Mouse (Mus musculus): ENCODE data around the gene Rpl5. TPM values are rescaled to one million over a fixed set of nuclear protein-coding genes. Genes with fewer than 3 reads are reported as not detected.

Gene Rpl5
- polyA plus RNA-seq, 1 experiment from 2014 or later = 67.4 TPM

DNA sequence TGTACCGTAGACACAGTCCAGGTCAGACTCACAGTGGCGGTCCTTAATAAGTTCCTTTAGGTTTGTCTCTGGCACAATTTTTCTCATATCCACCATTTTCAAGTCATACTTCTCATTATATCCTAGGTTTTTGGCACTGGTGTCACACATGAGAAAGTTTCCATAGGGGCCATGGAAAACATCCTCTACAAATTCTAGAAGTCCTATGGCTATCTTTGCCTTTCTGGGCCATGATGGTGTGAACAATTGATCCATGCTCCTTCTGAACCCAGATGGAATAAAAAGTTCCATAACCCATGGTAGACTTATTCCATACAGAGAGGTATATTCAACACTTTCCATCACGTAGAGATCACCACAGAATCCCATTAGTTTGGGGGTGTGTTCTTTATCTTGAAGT, 9.4 kb downstream of the Rpl5 start:
- WGBS = 82% methylated on average over 3 of the region's 3 CpGs
- Histone ChIP-seq H3K36me3 (peaks cover 59% of the 10 kb centered on the region), H3K4me2 (no peak overlapping the region), H3K27ac (no peak overlapping the region), H3K4me1 (no peaks in the 10 kb centered on the region), H3K9ac (no peak overlapping the region), H3K9me3 (no peaks in the 10 kb centered on the region), H3K4me3 (no peak overlapping the region), H3K27me3 (no peaks in the 10 kb centered on the region)
- no peak for ATAC-seq (ENCODE audit: insufficient number of reproducible peaks, low FRiP score, low TSS enrichment, low read depth)

DNA sequence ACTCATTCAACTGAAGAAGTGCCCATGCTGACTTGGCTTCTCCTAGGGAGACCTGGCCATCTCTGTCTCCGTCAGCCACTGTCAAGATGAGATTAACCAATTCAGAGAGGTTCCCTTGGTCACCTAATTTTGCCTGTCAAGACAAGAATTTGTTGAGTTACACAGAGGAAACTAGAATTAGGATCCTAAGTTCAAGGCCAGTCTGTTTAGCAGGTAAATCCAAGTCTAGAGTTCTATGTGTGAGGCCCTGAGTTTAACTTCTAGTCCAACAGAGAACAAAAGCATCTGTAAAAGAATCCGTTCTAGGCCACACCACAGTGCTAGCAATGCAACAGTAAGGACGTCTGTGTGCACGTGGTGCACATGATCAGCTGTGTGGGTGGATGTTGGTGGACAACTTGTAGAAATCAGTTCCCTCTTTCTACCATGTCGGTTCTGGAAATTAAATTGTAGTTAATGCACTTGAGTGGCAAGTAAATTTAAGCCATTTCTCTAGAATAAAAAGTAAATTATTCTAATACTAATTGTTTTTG, 9.8 kb downstream of the Rpl5 start:
- H3K27me3 ChIP-seq = no peaks in the 10 kb centered on the region
- no peak for ATAC-seq (ENCODE audit: insufficient number of reproducible peaks, low FRiP score, low TSS enrichment, low read depth)
- H3K27ac ChIP-seq = no peak overlapping the region
- no peak overlapping the region for H3K4me2 ChIP-seq
- H3K9ac ChIP-seq = no peak overlapping the region
- WGBS = 65% methylated on average over 5 of the region's 5 CpGs
- H3K4me1 ChIP-seq = no peaks in the 10 kb centered on the region
- no peak overlapping the region for H3K4me3 ChIP-seq
- H3K36me3 ChIP-seq = peaks cover 54% of the 10 kb centered on the region
- H3K9me3 ChIP-seq = no peaks in the 10 kb centered on the region

GRCm38 (mm10) chr5:107911012-107911411, 10.7 kb downstream of the Rpl5 start:
- Histone ChIP-seq H3K27ac (no peak overlapping the region), H3K9me3 (no peaks in the 10 kb centered on the region), H3K36me3 (peaks cover 45% of the 10 kb centered on the region), H3K4me1 (no peaks in the 10 kb centered on the region), H3K4me2 (no peak overlapping the region), H3K27me3 (no peaks in the 10 kb centered on the region), H3K9ac (no peak overlapping the region), H3K4me3 (no peak overlapping the region)
- 89% methylated on average over 5 of the region's 5 CpGs for WGBS
- ATAC-seq (ENCODE audit: insufficient number of reproducible peaks, low FRiP score, low TSS enrichment, low read depth) = no peak

DNA sequence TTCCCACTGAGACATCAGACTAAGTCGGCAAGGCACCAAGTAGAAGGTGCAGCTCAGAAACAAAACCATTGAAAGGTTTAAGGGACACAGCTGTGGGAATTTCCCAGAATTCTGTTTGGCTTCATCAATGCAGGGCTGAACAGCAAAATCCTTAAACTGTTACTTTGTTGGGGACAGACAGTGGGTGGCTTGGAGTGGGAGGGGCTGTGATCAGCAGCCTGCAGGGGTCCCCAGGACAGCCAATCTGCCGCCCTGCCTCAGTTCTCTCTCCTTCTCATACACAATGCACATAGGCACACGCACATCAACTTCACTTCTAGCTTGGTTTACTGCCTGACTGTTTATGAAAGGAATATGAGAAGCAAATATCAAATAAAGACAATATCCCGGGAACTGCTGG, 15.0 kb downstream of the Rpl5 start:
- Histone ChIP-seq H3K27me3 (no peaks in the 10 kb centered on the region), H3K27ac (no peak overlapping the region), H3K4me1 (no peaks in the 10 kb centered on the region), H3K9me3 (no peaks in the 10 kb centered on the region), H3K4me3 (no peak overlapping the region), H3K4me2 (no peak overlapping the region), H3K36me3 (0 out of 2 replicates have a peak, but pooled peaks cover 6% of the 10 kb centered on the region), H3K9ac (no peak overlapping the region)
- 46% methylated on average over 4 of the region's 4 CpGs for WGBS
- ATAC-seq (ENCODE audit: insufficient number of reproducible peaks, low FRiP score, low TSS enrichment, low read depth) = no peak

DNA sequence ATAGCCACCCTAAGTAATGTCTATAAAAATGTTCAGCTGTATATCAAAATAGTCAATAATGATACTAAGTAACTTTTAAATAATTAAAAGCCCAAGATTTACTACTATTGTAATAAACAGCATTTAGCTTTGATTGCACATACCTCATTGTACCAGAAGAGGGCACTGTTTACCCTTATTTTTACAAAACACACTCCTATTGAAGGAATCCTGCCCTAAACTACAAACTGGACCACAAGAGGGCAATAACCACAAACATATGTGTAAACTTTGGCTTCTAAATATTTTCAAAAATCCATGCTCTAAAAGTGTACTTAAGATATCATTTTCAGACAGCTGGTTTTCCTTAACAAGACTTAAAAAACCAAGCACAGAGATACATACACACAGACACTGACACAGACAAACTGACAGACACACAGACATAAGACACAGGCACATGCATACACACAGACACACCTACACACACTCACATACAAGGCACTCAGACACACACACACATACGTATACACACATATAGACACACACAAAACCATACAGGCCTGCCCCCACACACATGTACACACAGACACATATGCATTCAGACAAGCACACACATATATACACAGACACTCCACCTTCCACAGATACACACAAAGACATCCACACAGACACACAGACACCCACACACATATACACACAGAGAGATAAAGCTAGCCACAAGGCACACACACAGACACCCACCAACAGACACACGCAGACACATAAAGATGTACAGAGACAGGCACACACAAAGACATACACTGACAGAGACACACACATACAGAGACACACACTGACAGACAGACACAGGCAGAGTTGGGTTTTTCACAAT, 21.3 kb downstream of the Rpl5 start:
- WGBS = 78% methylated on average over 2 of the region's 2 CpGs
- no peaks in the 10 kb centered on the region for H3K27me3 ChIP-seq
- no peaks in the 10 kb centered on the region for H3K4me1 ChIP-seq
- no peak overlapping the region for H3K27ac ChIP-seq
- no peak for ATAC-seq (ENCODE audit: insufficient number of reproducible peaks, low FRiP score, low TSS enrichment, low read depth)
- no peak overlapping the region for H3K9ac ChIP-seq
- H3K4me3 ChIP-seq = no peak overlapping the region
- no peaks in the 10 kb centered on the region for H3K36me3 ChIP-seq
- H3K4me2 ChIP-seq = no peak overlapping the region
- no peaks in the 10 kb centered on the region for H3K9me3 ChIP-seq

GRCm38 (mm10) chr5:107922836-107923235, 22.5 kb downstream of the Rpl5 start:
- Histone ChIP-seq H3K27me3 (no peaks in the 10 kb centered on the region), H3K4me1 (no peaks in the 10 kb centered on the region), H3K9ac (no peak overlapping the region), H3K4me2 (no peak overlapping the region), H3K9me3 (no peaks in the 10 kb centered on the region), H3K27ac (no peak overlapping the region), H3K4me3 (no peak overlapping the region), H3K36me3 (no peaks in the 10 kb centered on the region)
- no peak for ATAC-seq (ENCODE audit: insufficient number of reproducible peaks, low FRiP score, low TSS enrichment, low read depth)
- 84% methylated on average over 1 of the region's 1 CpGs for WGBS

GRCm38 (mm10) chr5:107924564-107924963, 24.3 kb downstream of the Rpl5 start:
- Histone ChIP-seq H3K4me2 (no peak overlapping the region), H3K9me3 (no peaks in the 10 kb centered on the region), H3K9ac (no peak overlapping the region), H3K4me3 (no peak overlapping the region), H3K27ac (no peak overlapping the region), H3K27me3 (no peaks in the 10 kb centered on the region), H3K36me3 (no peaks in the 10 kb centered on the region), H3K4me1 (no peaks in the 10 kb centered on the region)
- ATAC-seq (ENCODE audit: insufficient number of reproducible peaks, low FRiP score, low TSS enrichment, low read depth) = no peak
- WGBS = 84% methylated on average over 8 of the region's 8 CpGs

GRCm38 (mm10) chr5:107926550-107927249, 26.4 kb downstream of the Rpl5 start:
- Histone ChIP-seq H3K4me1 (no peaks in the 10 kb centered on the region), H3K27ac (no peak overlapping the region), H3K36me3 (no peaks in the 10 kb centered on the region), H3K9ac (no peak overlapping the region), H3K4me3 (no peak overlapping the region), H3K9me3 (no peaks in the 10 kb centered on the region), H3K4me2 (no peak overlapping the region), H3K27me3 (no peaks in the 10 kb centered on the region)
- no peak for ATAC-seq (ENCODE audit: insufficient number of reproducible peaks, low FRiP score, low TSS enrichment, low read depth)
- 70% methylated on average over 11 of the region's 11 CpGs for WGBS

DNA sequence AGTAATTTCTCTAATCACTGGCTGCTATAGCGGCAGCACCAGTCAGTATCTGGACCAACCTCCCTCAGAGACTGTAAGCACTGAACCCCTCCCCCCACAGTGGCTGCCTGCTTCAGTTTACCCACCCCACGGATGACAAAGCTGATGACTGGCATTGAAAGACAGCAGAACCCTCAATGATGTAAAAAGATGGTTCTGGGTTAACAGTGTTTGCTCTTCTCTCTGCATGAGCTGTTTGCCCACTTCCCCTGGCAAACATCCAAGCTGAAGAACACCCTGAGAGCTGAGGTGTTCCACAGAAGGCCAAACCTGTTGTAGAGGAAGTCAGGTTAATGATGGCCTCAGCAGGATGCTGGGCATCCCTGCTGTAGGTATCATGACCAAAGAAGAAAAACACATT, 32.3 kb downstream of the Rpl5 start:
- Histone ChIP-seq H3K4me3 (no peak overlapping the region), H3K9ac (no peak overlapping the region), H3K4me1 (no peaks in the 10 kb centered on the region), H3K36me3 (no peaks in the 10 kb centered on the region), H3K27ac (no peak overlapping the region), H3K27me3 (no peaks in the 10 kb centered on the region), H3K4me2 (no peak overlapping the region), H3K9me3 (no peaks in the 10 kb centered on the region)
- WGBS = 51% methylated on average over 2 of the region's 2 CpGs
- ATAC-seq (ENCODE audit: insufficient number of reproducible peaks, low FRiP score, low TSS enrichment, low read depth) = no peak

DNA sequence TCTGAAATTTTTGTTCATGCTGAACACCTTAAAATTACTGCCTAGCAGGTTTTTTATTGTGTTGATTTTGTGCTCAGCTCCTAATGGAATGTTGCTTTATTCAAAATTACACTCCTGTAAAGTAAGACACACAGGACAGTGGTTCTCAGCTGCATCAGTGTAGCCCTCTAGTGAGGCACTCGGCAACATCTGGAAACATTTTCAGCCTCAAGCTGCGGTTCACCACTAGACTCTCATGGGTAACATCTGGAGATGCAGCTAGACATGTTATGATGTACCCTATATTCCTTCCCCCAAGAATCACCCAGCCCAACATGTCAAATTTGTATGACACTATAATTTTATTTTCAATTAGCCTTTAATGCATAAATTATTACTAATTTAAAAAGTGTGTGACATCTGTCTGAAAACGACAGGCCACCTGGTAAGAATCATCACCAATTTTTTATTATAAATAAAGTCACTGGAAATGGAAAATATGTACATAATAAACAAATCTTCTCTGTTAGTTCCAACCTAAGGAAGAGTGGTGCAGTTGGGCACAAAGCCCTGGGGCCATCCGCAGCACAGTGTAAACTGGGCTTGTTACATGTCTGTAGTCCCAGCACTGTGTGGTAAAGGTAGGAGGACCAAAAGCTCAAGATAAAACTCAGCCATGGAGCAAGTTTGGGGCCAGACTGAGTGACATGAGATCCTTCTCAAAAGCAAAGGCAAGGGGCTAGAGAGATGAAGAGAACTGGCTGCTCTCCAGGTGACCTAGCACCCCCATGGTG, 33.1 kb downstream of the Rpl5 start:
- Histone ChIP-seq H3K27me3 (no peaks in the 10 kb centered on the region), H3K9ac (no peak overlapping the region), H3K27ac (no peak overlapping the region), H3K4me1 (no peaks in the 10 kb centered on the region), H3K36me3 (no peaks in the 10 kb centered on the region), H3K4me2 (no peak overlapping the region), H3K9me3 (no peaks in the 10 kb centered on the region), H3K4me3 (no peak overlapping the region)
- WGBS = 45% methylated on average over 4 of the region's 4 CpGs
- ATAC-seq (ENCODE audit: insufficient number of reproducible peaks, low FRiP score, low TSS enrichment, low read depth) = no peak

GRCm38 (mm10) chr5:107934770-107935543, 34.7 kb downstream of the Rpl5 start:
- H3K36me3 ChIP-seq = no peaks in the 10 kb centered on the region
- no peaks in the 10 kb centered on the region for H3K4me1 ChIP-seq
- H3K27me3 ChIP-seq = no peaks in the 10 kb centered on the region
- no peaks in the 10 kb centered on the region for H3K9me3 ChIP-seq
- H3K9ac ChIP-seq = no peak overlapping the region
- no peak for ATAC-seq (ENCODE audit: insufficient number of reproducible peaks, low FRiP score, low TSS enrichment, low read depth)
- H3K4me2 ChIP-seq = no peak overlapping the region
- no peak overlapping the region for H3K4me3 ChIP-seq
- 86% methylated on average over 10 of the region's 10 CpGs for WGBS
- no peak overlapping the region for H3K27ac ChIP-seq
